8 mouse cellular contexts compared by ENCODE assay signal in the genomic region with DNA sequence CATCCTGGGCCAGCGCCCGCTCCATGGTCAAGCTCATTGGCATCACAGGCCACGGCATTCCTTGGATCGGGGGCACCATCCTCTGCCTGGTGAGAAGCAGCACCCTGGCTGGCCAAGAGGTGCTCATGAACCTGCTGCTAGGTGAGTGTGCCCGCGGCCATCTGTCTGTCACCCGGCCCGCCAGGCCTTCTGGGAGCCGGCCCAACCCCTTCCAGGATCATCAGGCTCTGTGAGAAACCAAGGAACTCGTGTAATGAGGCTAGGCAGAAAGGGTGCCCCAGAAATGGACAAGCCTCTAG. TPM values are rescaled to one million over a fixed set of nuclear protein-coding genes. Genes with fewer than 3 reads are reported as not detected.
DNase-seq lines count a peak whose midpoint lies in the region; ATAC-seq and TF ChIP-seq lines count a peak whose summit lies in the region.

No protein-coding gene starts in this region.

- H3K36me3 ChIP-seq in liver, adult 2 months (ENCODE audit: control insufficient read depth, insufficient read depth, low read length) = no peaks in the 10 kb centered on the region
- no peaks in the 10 kb centered on the region; the same call in 1 of the 2 replicates for H3K36me3 ChIP-seq in embryonic facial prominence, embryonic 12.5 days
- no peaks in the 10 kb centered on the region for H3K36me3 ChIP-seq in intestine, embryonic 16.5 days (ENCODE audit: control insufficient read depth, insufficient read depth, low read length)
- peaks cover 13% of the 10 kb centered on the region for H3K36me3 ChIP-seq in neural tube, embryonic 15.5 days

- H3K79me2 ChIP-seq in liver, adult 2 months (ENCODE audit: control insufficient read depth, insufficient read depth, low read length) = no peaks in the 10 kb centered on the region

- no peak overlapping the region for H3K27ac ChIP-seq in liver, adult 2 months (replicated peaks; ENCODE audit: insufficient read depth, low read depth, low read length)
- no peak overlapping the region for H3K27ac ChIP-seq in embryonic facial prominence, embryonic 12.5 days
- no peak overlapping the region for H3K27ac ChIP-seq in intestine, embryonic 16.5 days (ENCODE audit: low read length)
- peak overlapping the region; percentile 79 for H3K27ac ChIP-seq in neural tube, embryonic 15.5 days (replicated peaks)

- WGBS in liver, adult 2 months = 82% methylated on average over 10 of the region's 10 CpGs
- 79% methylated on average over 10 of the region's 10 CpGs for WGBS in embryonic facial prominence, embryonic 12.5 days
- 73% methylated on average over 10 of the region's 10 CpGs for WGBS in intestine, embryonic 16.5 days
- 78% methylated on average over 10 of the region's 10 CpGs for WGBS in neural tube, embryonic 15.5 days

- peak overlapping the region; percentile 53 for H3K4me2 ChIP-seq in embryonic facial prominence, embryonic 12.5 days (replicated peaks)
- peak overlapping the region; percentile 60 for H3K4me2 ChIP-seq in intestine, embryonic 16.5 days (ENCODE audit: low read depth, low read length)
- peak overlapping the region; percentile 80 for H3K4me2 ChIP-seq in neural tube, embryonic 15.5 days

- H3K27me3 ChIP-seq in liver, adult 2 months (ENCODE audit: control insufficient read depth, insufficient read depth, low read length) = no peaks in the 10 kb centered on the region
- 0 out of 2 replicates have a peak, but pooled peaks cover 4% of the 10 kb centered on the region for H3K27me3 ChIP-seq in embryonic facial prominence, embryonic 12.5 days
- H3K27me3 ChIP-seq in intestine, embryonic 16.5 days (replicated peaks; ENCODE audit: control insufficient read depth, insufficient read depth, low read length) = no peaks in the 10 kb centered on the region
- no peaks in the 10 kb centered on the region for H3K27me3 ChIP-seq in neural tube, embryonic 15.5 days (replicated peaks)

- H3K4me3 ChIP-seq in liver, adult 2 months (ENCODE audit: insufficient read depth, low read depth, low read length) = peak overlapping the region; percentile 36; the same call in 1 of the 2 replicates
- peak overlapping the region; percentile 33 for H3K4me3 ChIP-seq in embryonic facial prominence, embryonic 12.5 days
- H3K4me3 ChIP-seq in intestine, embryonic 16.5 days (ENCODE audit: low read length) = peak overlapping the region; percentile 46
- H3K4me3 ChIP-seq in neural tube, embryonic 15.5 days (replicated peaks) = peak overlapping the region; percentile 54

- 0 out of 2 replicates have a peak, but pooled peaks have one; percentile 32 for ATAC-seq in embryonic facial prominence, embryonic 12.5 days (ENCODE audit: insufficient number of reproducible peaks, insufficient read depth, low FRiP score, low TSS enrichment)
- 0 out of 2 replicates have a peak, but pooled peaks have one; percentile 8 for ATAC-seq in intestine, embryonic 16.5 days
- no peak; the same call in 1 of the 2 replicates for ATAC-seq in neural tube, embryonic 15.5 days (ENCODE audit: low FRiP score)
- ATAC-seq in CD4-positive, CD25-positive, alpha-beta regulatory T cell, adult 4 months = no peak

- H3K9ac ChIP-seq in liver, adult 2 months (ENCODE audit: low read depth, low read length) = peak overlapping the region; percentile 56
- 0 out of 2 replicates have a peak overlapping the region, but pooled peaks have one; percentile 40 for H3K9ac ChIP-seq in embryonic facial prominence, embryonic 12.5 days
- peak overlapping the region; percentile 68 for H3K9ac ChIP-seq in intestine, embryonic 16.5 days (ENCODE audit: low read depth, low read length)
- peak overlapping the region; percentile 72 for H3K9ac ChIP-seq in neural tube, embryonic 15.5 days (replicated peaks)

- no peaks in the 10 kb centered on the region for H3K9me3 ChIP-seq in embryonic facial prominence, embryonic 12.5 days
- H3K9me3 ChIP-seq in intestine, embryonic 16.5 days (ENCODE audit: control insufficient read depth, low read length) = peaks cover 6% of the 10 kb centered on the region; the same call in 1 of the 2 replicates
- H3K9me3 ChIP-seq in neural tube, embryonic 15.5 days (replicated peaks) = no peaks in the 10 kb centered on the region

- TF ChIP-seq POLR2A in liver, adult 2 months (IDR thresholded peaks at IDR 0.05; ENCODE audit: extremely low read depth, insufficient read depth, low read length) = no peak

- no peaks in the 10 kb centered on the region for H3K4me1 ChIP-seq in liver, adult 2 months (ENCODE audit: control insufficient read depth, insufficient read depth, low read length)
- peaks cover 11% of the 10 kb centered on the region; the same call in 1 of the 2 replicates for H3K4me1 ChIP-seq in embryonic facial prominence, embryonic 12.5 days
- peaks cover 7% of the 10 kb centered on the region for H3K4me1 ChIP-seq in intestine, embryonic 16.5 days (ENCODE audit: control insufficient read depth, insufficient read depth, low read length)
- peaks cover 25% of the 10 kb centered on the region for H3K4me1 ChIP-seq in neural tube, embryonic 15.5 days

- TF ChIP-seq CTCF in liver, adult 2 months (IDR thresholded peaks at IDR 0.05; ENCODE audit: low read depth, low read length) = no peak

- no peak for DNase-seq in liver, adult 2 months (ENCODE audit: extremely low read depth, low read depth, low spot score)
- DNase-seq in liver = no peak
- DNase-seq in spleen, adult 12 weeks (ENCODE audit: low spot score) = no peak
- no peak for DNase-seq in frontal cortex, postnatal 36 days (ENCODE audit: low spot score in 2 of 2)

RNA-seq across cellular contexts. Expression of a gene that starts 0.7 kb away (rescaled TPM):
- 0.34 and 0.37 TPM in 2 replicates for total RNA-seq in liver, adult 2 months (2014; rRNA removed)
- polyA plus RNA-seq in liver, adult 2 months (2012; rRNA removed) = 1.3 and 2.3 TPM in 2 replicates
- 7.0 and 7.3 TPM in 2 replicates for polyA plus RNA-seq in embryonic facial prominence, embryonic 12.5 days (2016; fragmentation: Nextera tagmentation; extraction: Ambion mirVana)
- polyA plus RNA-seq in intestine, embryonic 16.5 days (2015; fragmentation: Nextera tagmentation; extraction: Ambion mirVana) = 4.0 and 5.0 TPM in 2 replicates
- polyA plus RNA-seq in neural tube, embryonic 15.5 days (2015; fragmentation: Nextera tagmentation; extraction: Ambion mirVana) = 26.1 and 32.6 TPM in 2 replicates
- not detected for polyA plus RNA-seq in CD4-positive, CD25-positive, alpha-beta regulatory T cell, adult 4 months (2017; shearing (Covaris generic))

RNA-seq across cellular contexts. Expression of a gene that starts 11.4 kb away (rescaled TPM):
- 0.37 and 0.40 TPM in 2 replicates for total RNA-seq in liver, adult 2 months (2014; rRNA removed)
- 0.54 and 0.87 TPM in 2 replicates for polyA plus RNA-seq in liver, adult 2 months (2012; rRNA removed)
- polyA plus RNA-seq in embryonic facial prominence, embryonic 12.5 days (2016; fragmentation: Nextera tagmentation; extraction: Ambion mirVana) = 2.6 and 3.2 TPM in 2 replicates
- polyA plus RNA-seq in intestine, embryonic 16.5 days (2015; fragmentation: Nextera tagmentation; extraction: Ambion mirVana) = 2.1 and 2.2 TPM in 2 replicates
- 0.92 and 3.1 TPM in 2 replicates for polyA plus RNA-seq in neural tube, embryonic 15.5 days (2015; fragmentation: Nextera tagmentation; extraction: Ambion mirVana)
- 10 to 100 TPM; 22.6 to 24.4 TPM for polyA plus RNA-seq in CD4-positive, CD25-positive, alpha-beta regulatory T cell, adult 4 months (2017; shearing (Covaris generic))

RNA-seq across cellular contexts. Expression of a gene that starts 54.8 kb away (rescaled TPM):
- total RNA-seq in liver, adult 2 months (2014; rRNA removed) = 5.5 and 12.5 TPM in 2 replicates
- 12.1 and 14.7 TPM in 2 replicates for polyA plus RNA-seq in liver, adult 2 months (2012; rRNA removed)
- polyA plus RNA-seq in embryonic facial prominence, embryonic 12.5 days (2016; fragmentation: Nextera tagmentation; extraction: Ambion mirVana) = 81.8 and 83.2 TPM in 2 replicates
- 14.4 and 16.2 TPM in 2 replicates for polyA plus RNA-seq in intestine, embryonic 16.5 days (2015; fragmentation: Nextera tagmentation; extraction: Ambion mirVana)
- polyA plus RNA-seq in neural tube, embryonic 15.5 days (2015; fragmentation: Nextera tagmentation; extraction: Ambion mirVana) = 56.6 and 59.9 TPM in 2 replicates
- 10 to 100 TPM; 31.7 to 32.9 TPM for polyA plus RNA-seq in CD4-positive, CD25-positive, alpha-beta regulatory T cell, adult 4 months (2017; shearing (Covaris generic))

Comparison
In these comparisons a context has a peak if more than half of its experiments do, and no peak if none do; other contexts are left out.
1. ATAC-seq: peak in embryonic facial prominence, embryonic 12.5 days (single experiment) and intestine, embryonic 16.5 days (single experiment); none in neural tube, embryonic 15.5 days (single experiment) and CD4-positive, CD25-positive, alpha-beta regulatory T cell, adult 4 months (single experiment).
2. Peak in every context shown above with its lines, with median percentiles within 50 percentile points of each other: H3K4me3 ChIP-seq, H3K9ac ChIP-seq and H3K4me2 ChIP-seq.